Mouse (Mus musculus) urinary bladder, postnatal 36 days (tissue): Measurements from ENCODE around the gene Smad3.

ENCODE experiments used
- DNase-seq, 2 experiments: peaks; one replicate each; pipeline ENCODE4 v3.0.0; 2022; ENCODE audit warnings: low spot score in 2 of 2, mixed read lengths in 1 of 2

Gene Smad3

GRCm38 (mm10) chr9:63632924-63633323, 124.9 kb downstream of the Smad3 start:
- DNase-seq: no peak

GRCm38 (mm10) chr9:63632045-63632444, 125.7 kb downstream of the Smad3 start:
- DNase-seq: no peak

- no peak for DNase-seq
Observed at GRCm38 (mm10) chr9:63625090-63625756, 132.6 kb downstream of the Smad3 start.

- no peak for DNase-seq
Observed at GRCm38 (mm10) chr9:63623895-63624569, 133.8 kb downstream of the Smad3 start.

GRCm38 (mm10) chr9:63617967-63618366, 139.8 kb downstream of the Smad3 start:
- DNase-seq: no peak

- no peak for DNase-seq
Observed at GRCm38 (mm10) chr9:63614018-63614985, 143.5 kb downstream of the Smad3 start.

- no peak for DNase-seq
Observed at GRCm38 (mm10) chr9:63613569-63613968, 144.2 kb downstream of the Smad3 start.

- no peak for DNase-seq
Observed at GRCm38 (mm10) chr9:63612565-63613515, 145.0 kb downstream of the Smad3 start.

- no peak for DNase-seq
Observed at GRCm38 (mm10) chr9:63611967-63612366, 145.8 kb downstream of the Smad3 start.

- no peak for DNase-seq
Observed at GRCm38 (mm10) chr9:63610841-63611366, 146.9 kb downstream of the Smad3 start.

- DNase-seq: no peak
Observed at GRCm38 (mm10) chr9:63610231-63610630, 147.6 kb downstream of the Smad3 start.

- DNase-seq: no peak
Observed at GRCm38 (mm10) chr9:63609776-63610175, 148.0 kb downstream of the Smad3 start.

GRCm38 (mm10) chr9:63609246-63609645, 148.5 kb downstream of the Smad3 start:
- DNase-seq: no peak

GRCm38 (mm10) chr9:63608006-63608405, 149.8 kb downstream of the Smad3 start:
- DNase-seq: no peak

- DNase-seq: no peak
Observed at GRCm38 (mm10) chr9:63606594-63606993, 151.2 kb downstream of the Smad3 start.

GRCm38 (mm10) chr9:63603849-63604248, 153.9 kb downstream of the Smad3 start:
- no peak for DNase-seq

- DNase-seq: peak; percentile 96
Observed at GRCm38 (mm10) chr9:63602043-63602939, 155.5 kb downstream of the Smad3 start, which contains the start of the genes Iqch and Aagab. Iqch (minus strand) TSS chr9:63602493. Aagab (plus strand) TSS chr9:63602660.
